Comparison of ENCODE assay signal across 21 mouse cellular contexts in the genomic region with DNA sequence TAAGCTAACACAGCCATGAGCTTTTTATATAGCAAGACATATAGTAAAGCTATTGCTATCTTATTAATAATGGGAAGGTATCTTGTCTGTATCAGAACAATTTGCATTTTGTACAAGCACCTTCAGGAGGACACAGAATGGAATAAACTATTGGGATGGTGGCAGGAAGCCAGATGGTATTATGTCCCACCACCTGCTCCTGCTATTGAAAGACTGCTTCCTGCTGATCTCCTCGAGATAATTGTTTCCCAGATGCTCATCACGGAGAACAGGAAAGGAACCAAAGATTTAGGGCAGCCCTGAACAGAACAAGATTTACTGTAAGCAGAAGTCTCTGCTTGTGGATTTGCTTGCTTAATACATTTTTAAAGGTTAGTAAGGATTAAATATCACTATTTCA.
DNase-seq lines count a peak whose midpoint lies in the region; ATAC-seq and TF ChIP-seq lines count a peak whose summit lies in the region.
"Had no signal": no experiment of that assay in that cellular context is flagged by ENCODE, and none has a peak within 500 bp of the region (broad histone marks: within the 10 kb centered on the region; RNA-seq: fewer than 3 reads in every experiment).

No protein-coding gene starts in this region.

- no peak overlapping the region for H3K4me2 ChIP-seq in hindbrain, postnatal 0 days (ENCODE audit: low read depth, low read length)
- no peak overlapping the region for H3K4me2 ChIP-seq in kidney, embryonic 14.5 days (replicated peaks; ENCODE audit: low read depth, low read length)
- H3K4me2 ChIP-seq: embryonic facial prominence, embryonic 15.5 days; intestine, embryonic 15.5 days; limb, embryonic 12.5 days; liver, embryonic 13.5 days; lung, embryonic 15.5 days; midbrain, embryonic 11.5 days had no signal

- no peak for TF ChIP-seq CTCF in left cerebral cortex, adult 2 months (IDR thresholded peaks at IDR 0.05)
- no peak for TF ChIP-seq CTCF in hindbrain, postnatal 0 days (IDR thresholded peaks at IDR 0.05; ENCODE audit: low read depth)

- no peak overlapping the region for H3K9ac ChIP-seq in hindbrain, postnatal 0 days (replicated peaks; ENCODE audit: low read length)
- no peak overlapping the region for H3K9ac ChIP-seq in kidney, embryonic 14.5 days (ENCODE audit: low read depth, low read length)
- H3K9ac ChIP-seq: embryonic facial prominence, embryonic 15.5 days; intestine, embryonic 15.5 days; limb, embryonic 12.5 days; liver, embryonic 13.5 days; lung, embryonic 15.5 days had no signal

- intact Hi-C loops in left cerebral cortex, postnatal 4 days (cut with DNase I): no loop called here
- intact Hi-C loops in left cerebral cortex, adult 2 months (cut with DNase I): no loop called here

- peak; percentile 43 for DNase-seq in left cerebral cortex, postnatal 4 days
- DNase-seq in left cerebral cortex, adult 2 months (ENCODE audit: extremely low spot score in 1 of 2, low spot score in 2 of 2): no peak
- DNase-seq in cerebellum, adult 11 months: peak; percentile 13
- peak; percentile 53 for DNase-seq in cerebellum, adult 9-10 months
- peak; percentile 63 for DNase-seq in hindbrain, postnatal 0 days (ENCODE audit: low spot score)
- no peak for DNase-seq in liver
- DNase-seq in T-cell, adult 2 months (ENCODE audit: low spot score): no peak
- DNase-seq: adrenal gland, adult 2 months; heart, adult 18-20 months; heart, postnatal 36 days; kidney, adult 9 months; kidney, postnatal 36 days; liver, embryonic 13.5 days; thymus, postnatal 14 days had no signal

- H3K27ac ChIP-seq in left cerebral cortex, adult 2 months: no peak overlapping the region
- no peak overlapping the region for H3K27ac ChIP-seq in hindbrain, postnatal 0 days
- no peak overlapping the region for H3K27ac ChIP-seq in kidney, embryonic 14.5 days (ENCODE audit: low read depth, low read length)
- H3K27ac ChIP-seq: embryonic facial prominence, embryonic 15.5 days; intestine, embryonic 15.5 days; limb, embryonic 12.5 days; liver, embryonic 13.5 days; lung, embryonic 15.5 days had no signal

- no peaks in the 10 kb centered on the region for H3K27me3 ChIP-seq in hindbrain, postnatal 0 days (ENCODE audit: insufficient read depth, low read length)
- H3K27me3 ChIP-seq in kidney, embryonic 14.5 days (ENCODE audit: control insufficient read depth, insufficient read depth, low read length): no peaks in the 10 kb centered on the region
- H3K27me3 ChIP-seq: embryonic facial prominence, embryonic 15.5 days; intestine, embryonic 15.5 days; limb, embryonic 12.5 days; liver, embryonic 13.5 days; lung, embryonic 15.5 days had no signal

- WGBS in hindbrain, postnatal 0 days: 14% methylated on average over 2 of the region's 2 CpGs
- 32% methylated on average over 2 of the region's 2 CpGs for WGBS in kidney, embryonic 14.5 days

- peak; percentile 81 for ATAC-seq in hindbrain, postnatal 0 days
- ATAC-seq in kidney, embryonic 14.5 days (ENCODE audit: low FRiP score, low TSS enrichment): no peak
- ATAC-seq: intestine, embryonic 15.5 days had no signal

- no peaks in the 10 kb centered on the region for H3K36me3 ChIP-seq in hindbrain, postnatal 0 days (ENCODE audit: insufficient read depth, low read length)
- no peaks in the 10 kb centered on the region for H3K36me3 ChIP-seq in kidney, embryonic 14.5 days (ENCODE audit: control insufficient read depth, insufficient read depth, low read length)
- H3K36me3 ChIP-seq: embryonic facial prominence, embryonic 15.5 days; intestine, embryonic 15.5 days; limb, embryonic 12.5 days; liver, embryonic 13.5 days; lung, embryonic 15.5 days had no signal

- no peak overlapping the region for H3K4me3 ChIP-seq in left cerebral cortex, adult 2 months
- no peak overlapping the region for H3K4me3 ChIP-seq in hindbrain, postnatal 0 days (ENCODE audit: low read length)
- no peak overlapping the region for H3K4me3 ChIP-seq in kidney, embryonic 14.5 days (ENCODE audit: low read length)
- H3K4me3 ChIP-seq: embryonic facial prominence, embryonic 15.5 days; intestine, embryonic 15.5 days; limb, embryonic 12.5 days; liver, embryonic 13.5 days; lung, embryonic 15.5 days; myocyte had no signal

- H3K4me1 ChIP-seq in hindbrain, postnatal 0 days (ENCODE audit: insufficient read depth, low read length): no peaks in the 10 kb centered on the region
- no peaks in the 10 kb centered on the region for H3K4me1 ChIP-seq in kidney, embryonic 14.5 days (ENCODE audit: control insufficient read depth, insufficient read depth, low read length)
- H3K4me1 ChIP-seq: embryonic facial prominence, embryonic 15.5 days; intestine, embryonic 15.5 days; limb, embryonic 12.5 days; liver, embryonic 13.5 days; lung, embryonic 15.5 days had no signal

- no peaks in the 10 kb centered on the region for H3K9me3 ChIP-seq in hindbrain, postnatal 0 days (ENCODE audit: low read length)
- no peaks in the 10 kb centered on the region for H3K9me3 ChIP-seq in kidney, embryonic 14.5 days (ENCODE audit: control insufficient read depth, low read length)
- H3K9me3 ChIP-seq: embryonic facial prominence, embryonic 15.5 days; intestine, embryonic 15.5 days; limb, embryonic 12.5 days; liver, embryonic 13.5 days; lung, embryonic 15.5 days had no signal

Comparison
In these comparisons a context has a peak if more than half of its experiments do, and no peak if none do; other contexts are left out.
1. DNase-seq: peak in left cerebral cortex, postnatal 4 days (single experiment), cerebellum, adult 11 months (single experiment), cerebellum, adult 9-10 months (single experiment) and hindbrain, postnatal 0 days (single experiment); none in left cerebral cortex, adult 2 months (0 of 2), liver (single experiment) and T-cell, adult 2 months (single experiment).